Mouse (Mus musculus) cerebellum, adult (tissue): ENCODE results near the gene Tmem107.

Experiments
- ATAC-seq: cut with Nextera tagmentation; 2 replicates; pipeline ENCODE4 v1.9.2; 2017; ENCODE audit warnings: mild to moderate bottlenecking, moderate library complexity, mixed read lengths; ENCODE audit not compliant: insufficient number of reproducible peaks, low FRiP score, low TSS enrichment

Tmem107 gene

GRCm38 (mm10) chr11:69073065-69073888, 2.7 kb downstream of the Tmem107 start:
- ATAC-seq: peak; percentile 67

- no peak for ATAC-seq
Measured at GRCm38 (mm10) chr11:69073951-69074775, 3.6 kb downstream of the Tmem107 start.

GRCm38 (mm10) chr11:69074776-69075069, 4.1 kb downstream of the Tmem107 start:
- no peak for ATAC-seq

GRCm38 (mm10) chr11:69075764-69076479, 5.3 kb downstream of the Tmem107 start:
- ATAC-seq: no peak

- ATAC-seq: no peak
Measured at GRCm38 (mm10) chr11:69076572-69076971, 6.0 kb downstream of the Tmem107 start.

- ATAC-seq: no peak
Measured at GRCm38 (mm10) chr11:69077316-69077715, 6.7 kb downstream of the Tmem107 start.

GRCm38 (mm10) chr11:69078041-69078440, 7.4 kb downstream of the Tmem107 start:
- ATAC-seq: no peak

- no peak for ATAC-seq
Measured at GRCm38 (mm10) chr11:69078805-69079438, 8.3 kb downstream of the Tmem107 start.

- no peak for ATAC-seq
Measured at GRCm38 (mm10) chr11:69080102-69080854, 9.7 kb downstream of the Tmem107 start.

- ATAC-seq: no peak
Measured at GRCm38 (mm10) chr11:69080855-69081222, 10.2 kb downstream of the Tmem107 start.

- no peak for ATAC-seq
Measured at GRCm38 (mm10) chr11:69081613-69082012, 11.0 kb downstream of the Tmem107 start.

- ATAC-seq: no peak
Measured at GRCm38 (mm10) chr11:69085608-69086007, 15.0 kb downstream of the Tmem107 start.

- ATAC-seq: no peak
Measured at GRCm38 (mm10) chr11:69086390-69086789, 15.8 kb downstream of the Tmem107 start.

GRCm38 (mm10) chr11:69087082-69087481, 16.5 kb downstream of the Tmem107 start:
- ATAC-seq: no peak

GRCm38 (mm10) chr11:69087597-69087996, 17.0 kb downstream of the Tmem107 start:
- ATAC-seq: no peak

- peak; percentile 70; the same call in 1 of the 2 replicates for ATAC-seq
Measured at GRCm38 (mm10) chr11:69088103-69088855, 17.7 kb downstream of the Tmem107 start, which contains the start of gene Vamp2. TSS of gene Vamp2 (plus strand) at chr11:69088490.

- ATAC-seq: peak; percentile 37; the same call in 1 of the 2 replicates
Measured at GRCm38 (mm10) chr11:69088856-69089615, 18.4 kb downstream of the Tmem107 start.

GRCm38 (mm10) chr11:69089616-69090290, 19.1 kb downstream of the Tmem107 start:
- ATAC-seq: no peak
